Mouse (Mus musculus): ENCODE data around the gene Mfsd13b. TPM values are rescaled to one million over a fixed set of nuclear protein-coding genes. Genes with fewer than 3 reads are reported as not detected.
"Not testable (repeated sequence)": the region's sequence is repeated elsewhere in the genome, so short reads cannot be mapped to it uniquely, and the experiment has no call there.

The Mfsd13b gene
- polyA plus RNA-seq, 1 experiment, result not detected

DNA sequence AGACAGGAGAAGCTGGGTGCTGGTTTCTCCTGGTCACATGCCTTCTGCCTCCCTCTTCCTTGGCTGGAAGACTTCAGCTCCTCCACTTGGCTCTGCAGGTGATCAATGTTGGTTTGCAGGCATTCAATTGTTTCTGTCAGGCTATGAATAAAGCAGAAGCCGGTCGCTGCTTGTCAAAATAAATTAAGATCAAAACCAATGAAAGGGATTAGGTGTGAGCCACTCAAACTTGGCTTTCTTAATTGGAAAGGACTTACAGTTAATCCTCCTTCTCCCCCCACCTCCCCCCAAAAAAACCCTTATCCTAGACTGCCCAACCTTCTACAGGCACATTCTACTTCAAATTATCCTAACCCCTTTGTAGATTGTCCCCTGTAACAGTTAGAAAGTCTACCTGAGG is 22.2 kb upstream of the Mfsd13b start:
- no peak overlapping the region for H3K4me3 ChIP-seq (ENCODE audit: insufficient read depth, low read length)
- no peak overlapping the region for H3K27ac ChIP-seq (ENCODE audit: insufficient read depth, low read length)
- peaks cover 26% of the 10 kb centered on the region for H3K4me1 ChIP-seq (ENCODE audit: control insufficient read depth, insufficient read depth, low read length)
- TF ChIP-seq POLR2A (IDR thresholded peaks at IDR 0.05; ENCODE audit: low read depth, low read length), result no peak
- no peak for TF ChIP-seq CTCF (IDR thresholded peaks at IDR 0.05; ENCODE audit: borderline replicate concordance, insufficient read depth, low read length)

- H3K4me1 ChIP-seq (ENCODE audit: control insufficient read depth, insufficient read depth, low read length), result peaks cover 26% of the 10 kb centered on the region
- no peak for TF ChIP-seq CTCF (IDR thresholded peaks at IDR 0.05; ENCODE audit: borderline replicate concordance, insufficient read depth, low read length)
- no peak for TF ChIP-seq POLR2A (IDR thresholded peaks at IDR 0.05; ENCODE audit: low read depth, low read length)
- no peak overlapping the region for H3K27ac ChIP-seq (ENCODE audit: insufficient read depth, low read length)
- H3K4me3 ChIP-seq (ENCODE audit: insufficient read depth, low read length), result no peak overlapping the region
Measured at GRCm38 (mm10) chr7:120960601-120961000, 21.7 kb upstream of the Mfsd13b start.

GRCm38 (mm10) chr7:120961893-120962292 is 20.4 kb upstream of the Mfsd13b start:
- Histone ChIP-seq H3K4me3 (ENCODE audit: insufficient read depth, low read length) (no peak overlapping the region), H3K4me1 (ENCODE audit: control insufficient read depth, insufficient read depth, low read length) (peaks cover 26% of the 10 kb centered on the region), H3K27ac (ENCODE audit: insufficient read depth, low read length) (no peak overlapping the region)
- no peak for TF ChIP-seq CTCF (IDR thresholded peaks at IDR 0.05; ENCODE audit: borderline replicate concordance, insufficient read depth, low read length)

DNA sequence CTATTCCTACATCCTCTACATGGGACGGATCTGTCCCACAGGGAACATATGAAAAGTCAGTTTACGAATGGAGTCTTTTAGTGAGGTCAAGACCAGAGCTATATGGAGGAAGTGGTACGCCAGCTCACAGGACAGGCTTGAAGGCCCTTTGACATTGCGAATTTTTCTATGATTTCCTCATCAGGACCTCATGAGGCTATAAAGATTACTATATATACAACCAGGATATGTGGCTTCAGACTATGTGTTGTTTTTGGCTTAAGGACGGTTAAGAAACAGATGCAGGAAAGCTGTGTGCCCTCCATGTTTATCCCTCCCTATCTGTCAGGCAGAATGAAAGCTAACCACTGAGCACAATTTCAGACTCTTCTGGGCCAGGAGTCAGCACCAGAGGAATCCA is 19.2 kb upstream of the Mfsd13b start:
- Histone ChIP-seq H3K27ac (ENCODE audit: insufficient read depth, low read length) (peak overlapping the region; percentile 78), H3K4me3 (ENCODE audit: insufficient read depth, low read length) (no peak overlapping the region), H3K4me1 (ENCODE audit: control insufficient read depth, insufficient read depth, low read length) (peaks cover 26% of the 10 kb centered on the region)
- TF ChIP-seq CTCF (IDR thresholded peaks at IDR 0.05; ENCODE audit: borderline replicate concordance, insufficient read depth, low read length), result no peak
- no peak for TF ChIP-seq POLR2A (IDR thresholded peaks at IDR 0.05; ENCODE audit: low read depth, low read length)

- TF ChIP-seq POLR2A (IDR thresholded peaks at IDR 0.05; ENCODE audit: low read depth, low read length) (no peak), CTCF (IDR thresholded peaks at IDR 0.05; ENCODE audit: borderline replicate concordance, insufficient read depth, low read length) (no peak)
- no peak overlapping the region for H3K4me3 ChIP-seq (ENCODE audit: insufficient read depth, low read length)
- H3K4me1 ChIP-seq (ENCODE audit: control insufficient read depth, insufficient read depth, low read length), result peaks cover 10% of the 10 kb centered on the region
- no peak overlapping the region for H3K27ac ChIP-seq (ENCODE audit: insufficient read depth, low read length)
Measured at GRCm38 (mm10) chr7:120969221-120969620, 13.1 kb upstream of the Mfsd13b start.

DNA sequence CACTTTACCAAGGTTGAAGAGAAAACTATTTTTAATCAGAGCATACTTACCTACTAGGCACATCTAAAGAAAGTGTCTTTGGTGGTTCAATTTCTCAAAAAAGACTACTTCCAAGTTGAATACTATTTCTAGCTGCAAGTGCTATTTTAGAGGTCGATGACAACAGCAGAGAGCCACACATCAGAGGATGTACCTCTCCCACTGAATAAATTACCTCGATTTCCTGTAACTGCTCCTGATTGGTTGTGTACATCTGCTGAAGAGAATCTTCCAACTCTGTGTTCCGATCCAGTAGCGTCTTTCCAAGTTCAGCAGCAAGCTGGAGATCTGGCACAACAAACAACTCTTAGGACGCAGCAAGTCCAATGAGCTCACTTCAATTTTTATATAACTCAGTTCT is 12.2 kb upstream of the Mfsd13b start:
- no peak overlapping the region for H3K4me3 ChIP-seq (ENCODE audit: insufficient read depth, low read length)
- H3K27ac ChIP-seq (ENCODE audit: insufficient read depth, low read length), result no peak overlapping the region
- TF ChIP-seq CTCF (IDR thresholded peaks at IDR 0.05; ENCODE audit: borderline replicate concordance, insufficient read depth, low read length) (no peak), POLR2A (IDR thresholded peaks at IDR 0.05; ENCODE audit: low read depth, low read length) (no peak)
- H3K4me1 ChIP-seq (ENCODE audit: control insufficient read depth, insufficient read depth, low read length), result peaks cover 9% of the 10 kb centered on the region

DNA sequence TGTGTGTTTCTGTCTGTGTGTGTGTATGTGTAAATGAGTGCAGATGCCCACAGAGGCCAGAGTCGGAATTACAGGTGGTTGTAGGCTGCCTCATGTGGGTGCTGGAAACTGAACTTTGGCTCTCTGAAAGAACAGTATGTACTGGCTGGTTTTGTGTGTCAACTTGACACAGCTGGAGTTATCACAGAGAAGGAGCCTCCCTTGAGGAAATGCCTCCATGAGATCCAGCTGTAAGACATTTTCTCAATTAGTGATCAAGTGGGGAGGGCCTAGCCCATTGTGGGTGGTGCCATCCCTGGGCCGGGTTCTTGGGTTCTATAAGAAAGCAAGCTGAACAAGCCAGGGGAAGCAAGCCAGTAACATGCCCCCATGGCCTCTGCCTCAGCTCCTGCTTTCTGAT is 9.8 kb upstream of the Mfsd13b start:
- peaks cover 20% of the 10 kb centered on the region for H3K4me1 ChIP-seq (ENCODE audit: control insufficient read depth, insufficient read depth, low read length)
- not testable (repeated sequence) for H3K4me3 ChIP-seq (ENCODE audit: insufficient read depth, low read length); H3K27ac ChIP-seq (ENCODE audit: insufficient read depth, low read length)

GRCm38 (mm10) chr7:120974001-120974400 is 8.3 kb upstream of the Mfsd13b start:
- TF ChIP-seq POLR2A (IDR thresholded peaks at IDR 0.05; ENCODE audit: low read depth, low read length) (no peak), CTCF (IDR thresholded peaks at IDR 0.05; ENCODE audit: borderline replicate concordance, insufficient read depth, low read length) (no peak)
- H3K4me3 ChIP-seq (ENCODE audit: insufficient read depth, low read length), result no peak overlapping the region
- H3K27ac ChIP-seq (ENCODE audit: insufficient read depth, low read length), result no peak overlapping the region
- peaks cover 24% of the 10 kb centered on the region for H3K4me1 ChIP-seq (ENCODE audit: control insufficient read depth, insufficient read depth, low read length)

- TF ChIP-seq POLR2A (IDR thresholded peaks at IDR 0.05; ENCODE audit: low read depth, low read length), result no peak
- TF ChIP-seq CTCF (IDR thresholded peaks at IDR 0.05; ENCODE audit: borderline replicate concordance, insufficient read depth, low read length), result no peak
- Histone ChIP-seq H3K4me3 (ENCODE audit: insufficient read depth, low read length) (no peak overlapping the region), H3K4me1 (ENCODE audit: control insufficient read depth, insufficient read depth, low read length) (peaks cover 24% of the 10 kb centered on the region), H3K27ac (ENCODE audit: insufficient read depth, low read length) (peak overlapping the region; percentile 67; the same call in 1 of the 2 replicates)
Measured at GRCm38 (mm10) chr7:120977063-120977462, 5.2 kb upstream of the Mfsd13b start.

- Histone ChIP-seq H3K4me3 (ENCODE audit: insufficient read depth, low read length) (peak overlapping the region; percentile 91), H3K27ac (ENCODE audit: insufficient read depth, low read length) (no peak overlapping the region), H3K4me1 (ENCODE audit: control insufficient read depth, insufficient read depth, low read length) (peaks cover 15% of the 10 kb centered on the region)
- TF ChIP-seq POLR2A (IDR thresholded peaks at IDR 0.05; ENCODE audit: low read depth, low read length), result no peak
- no peak for TF ChIP-seq CTCF (IDR thresholded peaks at IDR 0.05; ENCODE audit: borderline replicate concordance, insufficient read depth, low read length)
Measured at GRCm38 (mm10) chr7:120980041-120980440, 2.3 kb upstream of the Mfsd13b start.
